Mouse (Mus musculus) ES-Bruce4 (cell line): ENCODE data around the gene Mtnr1a. TPM values are rescaled to one million over a fixed set of nuclear protein-coding genes. Genes with fewer than 3 reads are reported as not detected.

Source experiments
- H3K27ac ChIP-seq: 2 replicates; pipeline ENCODE4 v1.5.1; 2012; ENCODE audit warnings: low read length, inconsistent platforms; ENCODE audit not compliant: insufficient read depth
- H3K27me3 ChIP-seq: 2 replicates; pipeline ENCODE4 v1.6.1; 2012; ENCODE audit warnings: mild to moderate bottlenecking, low read length, inconsistent platforms; ENCODE audit not compliant: control insufficient read depth, poor library complexity, insufficient read depth, severe bottlenecking
- H3K36me3 ChIP-seq: 2 replicates; pipeline ENCODE4 v1.6.1; 2012; ENCODE audit warnings: inconsistent platforms, mild to moderate bottlenecking, low read length, moderate library complexity; ENCODE audit not compliant: control insufficient read depth, poor library complexity, insufficient read depth, severe bottlenecking
- H3K4me1 ChIP-seq: one replicate; pipeline ENCODE4 v1.8.1; 2011; ENCODE audit warnings: low read length; ENCODE audit not compliant: control insufficient read depth, insufficient read depth
- H3K4me3 ChIP-seq: 2 replicates; pipeline ENCODE4 v1.5.1; 2011; ENCODE audit warnings: low read depth, mild to moderate bottlenecking, low read length
- H3K9ac ChIP-seq: 2 replicates; pipeline ENCODE4 v1.6.1; 2012; ENCODE audit warnings: low read depth, mild to moderate bottlenecking, inconsistent platforms; ENCODE audit not compliant: poor library complexity, severe bottlenecking
- H3K9me3 ChIP-seq: replicated peaks from 2 replicates; pipeline ENCODE4 v1.6.1; 2012; ENCODE audit warnings: mild to moderate bottlenecking, low read length, inconsistent platforms; ENCODE audit not compliant: control insufficient read depth, poor library complexity, insufficient read depth, severe bottlenecking
- CTCF ChIP-seq: IDR thresholded peaks from one replicate; pipeline ENCODE4 v1.8.1; 2011; ENCODE audit warnings: low read depth, low read length
- EP300 ChIP-seq: IDR thresholded peaks from 2 replicates; pipeline ENCODE4 v1.6.1; 2011; ENCODE audit warnings: low read depth, low read length; ENCODE audit not compliant: insufficient read depth
- POLR2A ChIP-seq: IDR thresholded peaks from one replicate; pipeline ENCODE4 v1.8.1; 2011; ENCODE audit warnings: low read length; ENCODE audit not compliant: insufficient read depth
- polyA plus RNA-seq: library from polyadenylated mRNA; stranded (reverse); fragments of >200 nt; gene quantifications from 2 replicates; pipeline ENCODE4 v1.2.4, GENCODE M21; 2011; ENCODE audit warnings: low read depth; ENCODE audit not compliant: missing spikeins, insufficient read depth, insufficient read length

Gene Mtnr1a
- polyA plus RNA-seq, 1 experiment: not detected

DNA sequence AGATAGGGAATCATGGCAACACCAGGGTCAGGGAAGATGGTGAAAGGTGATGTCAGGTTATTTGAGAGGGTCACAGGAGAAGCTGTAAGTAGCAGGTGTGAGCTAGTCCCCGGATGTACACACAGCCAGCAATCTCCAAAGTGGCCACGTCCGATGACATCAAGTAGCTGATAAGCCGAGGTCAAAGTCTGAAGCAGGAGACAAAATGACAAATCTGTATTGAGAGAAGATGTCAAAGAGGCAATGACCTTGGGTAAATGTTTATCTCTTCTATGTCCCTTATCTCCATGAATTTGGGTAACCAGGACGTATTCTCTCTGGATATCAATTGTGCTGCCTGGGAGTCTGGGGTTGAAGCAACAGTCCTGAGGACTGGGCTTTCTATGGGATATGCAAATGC is 42.9 kb downstream of the Mtnr1a start:
- 0 out of 2 replicates have a peak, but pooled peaks cover 2% of the 10 kb centered on the region for H3K9me3 ChIP-seq
- no peak overlapping the region for H3K9ac ChIP-seq
- no peak for TF ChIP-seq EP300
- TF ChIP-seq CTCF: no peak
- no peak for TF ChIP-seq POLR2A
- H3K36me3 ChIP-seq: no peaks in the 10 kb centered on the region
- H3K27me3 ChIP-seq: peaks cover 2% of the 10 kb centered on the region; the same call in 1 of the 2 replicates
- no peak overlapping the region for H3K4me3 ChIP-seq
- H3K4me1 ChIP-seq: no peaks in the 10 kb centered on the region
- H3K27ac ChIP-seq: no peak overlapping the region

- Histone ChIP-seq H3K9ac (no peak overlapping the region), H3K27ac (no peak overlapping the region), H3K4me1 (no peaks in the 10 kb centered on the region), H3K4me3 (no peak overlapping the region), H3K27me3 (no peaks in the 10 kb centered on the region), H3K9me3 (0 out of 2 replicates have a peak, but pooled peaks cover 2% of the 10 kb centered on the region), H3K36me3 (no peaks in the 10 kb centered on the region)
- no peak for TF ChIP-seq EP300
- no peak for TF ChIP-seq POLR2A
- no peak for TF ChIP-seq CTCF
These were observed 48.7 kb downstream of the Mtnr1a start for GRCm38 (mm10) chr8:45117588-45117987.

GRCm38 (mm10) chr8:45125680-45126079 is 56.7 kb downstream of the Mtnr1a start:
- TF ChIP-seq EP300 (no peak), CTCF (no peak), POLR2A (no peak)
- Histone ChIP-seq H3K27me3 (no peaks in the 10 kb centered on the region), H3K27ac (no peak overlapping the region), H3K9me3 (no peaks in the 10 kb centered on the region), H3K4me1 (no peaks in the 10 kb centered on the region), H3K36me3 (no peaks in the 10 kb centered on the region), H3K4me3 (no peak overlapping the region), H3K9ac (no peak overlapping the region)

Other genes starting within 250 kb of the Mtnr1a start
- gene Fat1, start 133.7 kb upstream of the Mtnr1a start, polyA plus RNA-seq: 175 and 182 TPM in 2 replicates
- gene F11, start 192.9 kb downstream of the Mtnr1a start, polyA plus RNA-seq: not detected in 2 replicates
- gene Klkb1, start 225.7 kb downstream of the Mtnr1a start, polyA plus RNA-seq: 0.12 TPM in 1 of 2 replicates, not detected in the other
- not detected in 2 replicates for gene Gm45753, start 239.3 kb downstream of the Mtnr1a start, polyA plus RNA-seq